Mouse (Mus musculus): Measurements from ENCODE around the gene Ccdc27. TPM values are rescaled to one million over a fixed set of nuclear protein-coding genes. Genes with fewer than 3 reads are reported as not detected.

Gene Ccdc27
- polyA plus RNA-seq, 1 experiment from 2014 or later: not detected

GRCm38 (mm10) chr4:154051401-154051800, 8.9 kb upstream of the Ccdc27 start:
- H3K9me3 ChIP-seq (ENCODE audit: control insufficient read depth, low read depth, low read length): no peaks in the 10 kb centered on the region
- H3K36me3 ChIP-seq (ENCODE audit: control insufficient read depth, insufficient read depth, low read length): no peaks in the 10 kb centered on the region
- ATAC-seq (ENCODE audit: insufficient number of reproducible peaks, insufficient read depth, low FRiP score, low read depth): no peak
- H3K4me2 ChIP-seq (replicated peaks; ENCODE audit: low read depth, low read length): no peak overlapping the region
- no peak overlapping the region for H3K27ac ChIP-seq (ENCODE audit: low read length)
- no peaks in the 10 kb centered on the region for H3K4me1 ChIP-seq (ENCODE audit: control insufficient read depth, insufficient read depth, low read length)
- no peak overlapping the region for H3K4me3 ChIP-seq (ENCODE audit: low read depth, low read length)
- no peaks in the 10 kb centered on the region for H3K27me3 ChIP-seq (ENCODE audit: control insufficient read depth, insufficient read depth, low read length)
- WGBS: 88% methylated on average over 3 of the region's 3 CpGs
- no peak overlapping the region for H3K9ac ChIP-seq (replicated peaks; ENCODE audit: low read depth, low read length)

GRCm38 (mm10) chr4:154045837-154046236, 3.4 kb upstream of the Ccdc27 start:
- Histone ChIP-seq H3K9me3 (ENCODE audit: control insufficient read depth, low read depth, low read length) (no peaks in the 10 kb centered on the region), H3K4me2 (replicated peaks; ENCODE audit: low read depth, low read length) (no peak overlapping the region), H3K27me3 (ENCODE audit: control insufficient read depth, insufficient read depth, low read length) (no peaks in the 10 kb centered on the region), H3K4me3 (ENCODE audit: low read depth, low read length) (no peak overlapping the region), H3K4me1 (ENCODE audit: control insufficient read depth, insufficient read depth, low read length) (no peaks in the 10 kb centered on the region), H3K27ac (ENCODE audit: low read length) (no peak overlapping the region), H3K36me3 (ENCODE audit: control insufficient read depth, insufficient read depth, low read length) (no peaks in the 10 kb centered on the region), H3K9ac (replicated peaks; ENCODE audit: low read depth, low read length) (no peak overlapping the region)
- 67% methylated on average over 5 of the region's 5 CpGs for WGBS
- ATAC-seq (ENCODE audit: insufficient number of reproducible peaks, insufficient read depth, low FRiP score, low read depth): no peak

GRCm38 (mm10) chr4:154037123-154037522, 5.4 kb downstream of the Ccdc27 start:
- Histone ChIP-seq H3K9ac (replicated peaks; ENCODE audit: low read depth, low read length) (no peak overlapping the region), H3K4me3 (ENCODE audit: low read depth, low read length) (no peak overlapping the region), H3K4me1 (ENCODE audit: control insufficient read depth, insufficient read depth, low read length) (no peaks in the 10 kb centered on the region), H3K4me2 (replicated peaks; ENCODE audit: low read depth, low read length) (no peak overlapping the region), H3K9me3 (ENCODE audit: control insufficient read depth, low read depth, low read length) (no peaks in the 10 kb centered on the region), H3K36me3 (ENCODE audit: control insufficient read depth, insufficient read depth, low read length) (no peaks in the 10 kb centered on the region), H3K27me3 (ENCODE audit: control insufficient read depth, insufficient read depth, low read length) (no peaks in the 10 kb centered on the region), H3K27ac (ENCODE audit: low read length) (no peak overlapping the region)
- WGBS: 36% methylated on average over 3 of the region's 3 CpGs
- ATAC-seq (ENCODE audit: insufficient number of reproducible peaks, insufficient read depth, low FRiP score, low read depth): no peak

- Histone ChIP-seq H3K9ac (replicated peaks; ENCODE audit: low read depth, low read length) (no peak overlapping the region), H3K27ac (ENCODE audit: low read length) (no peak overlapping the region), H3K36me3 (ENCODE audit: control insufficient read depth, insufficient read depth, low read length) (no peaks in the 10 kb centered on the region), H3K4me3 (ENCODE audit: low read depth, low read length) (no peak overlapping the region), H3K27me3 (ENCODE audit: control insufficient read depth, insufficient read depth, low read length) (no peaks in the 10 kb centered on the region), H3K4me2 (replicated peaks; ENCODE audit: low read depth, low read length) (no peak overlapping the region), H3K9me3 (ENCODE audit: control insufficient read depth, low read depth, low read length) (no peaks in the 10 kb centered on the region), H3K4me1 (ENCODE audit: control insufficient read depth, insufficient read depth, low read length) (peaks cover 27% of the 10 kb centered on the region)
- ATAC-seq (ENCODE audit: insufficient number of reproducible peaks, insufficient read depth, low FRiP score, low read depth): no peak
Observed at GRCm38 (mm10) chr4:154028646-154029045, 13.8 kb downstream of the Ccdc27 start.

- H3K27ac ChIP-seq (ENCODE audit: low read length): no peak overlapping the region
Observed at GRCm38 (mm10) chr4:154028066-154028465, 14.4 kb downstream of the Ccdc27 start.

GRCm38 (mm10) chr4:154026441-154026761, 16.1 kb downstream of the Ccdc27 start:
- Histone ChIP-seq H3K36me3 (ENCODE audit: control insufficient read depth, insufficient read depth, low read length) (peaks cover under 1% of the 10 kb centered on the region), H3K27ac (ENCODE audit: low read length) (no peak overlapping the region; the same call in 1 of the 2 replicates), H3K9me3 (ENCODE audit: control insufficient read depth, low read depth, low read length) (no peaks in the 10 kb centered on the region), H3K4me3 (ENCODE audit: low read depth, low read length) (peak overlapping the region; percentile 41), H3K4me1 (ENCODE audit: control insufficient read depth, insufficient read depth, low read length) (peaks cover 28% of the 10 kb centered on the region), H3K9ac (replicated peaks; ENCODE audit: low read depth, low read length) (no peak overlapping the region), H3K4me2 (replicated peaks; ENCODE audit: low read depth, low read length) (peak overlapping the region; percentile 79), H3K27me3 (ENCODE audit: control insufficient read depth, insufficient read depth, low read length) (no peaks in the 10 kb centered on the region)
- ATAC-seq (ENCODE audit: insufficient number of reproducible peaks, insufficient read depth, low FRiP score, low read depth): no peak
- 36% methylated on average over 2 of the region's 2 CpGs for WGBS

More at GRCm38 (mm10) chr4:154028066-154028465, 14.4 kb downstream of the Ccdc27 start:
- 81% methylated on average over 7 of the region's 7 CpGs for WGBS
- H3K4me1 ChIP-seq (ENCODE audit: control insufficient read depth, insufficient read depth, low read length): peaks cover 28% of the 10 kb centered on the region
- H3K4me2 ChIP-seq (replicated peaks; ENCODE audit: low read depth, low read length): no peak overlapping the region
- H3K9me3 ChIP-seq (ENCODE audit: control insufficient read depth, low read depth, low read length): no peaks in the 10 kb centered on the region
- no peaks in the 10 kb centered on the region for H3K36me3 ChIP-seq (ENCODE audit: control insufficient read depth, insufficient read depth, low read length)
- no peak overlapping the region for H3K4me3 ChIP-seq (ENCODE audit: low read depth, low read length)
- H3K27me3 ChIP-seq (ENCODE audit: control insufficient read depth, insufficient read depth, low read length): no peaks in the 10 kb centered on the region
- no peak for ATAC-seq (ENCODE audit: insufficient number of reproducible peaks, insufficient read depth, low FRiP score, low read depth)
- no peak overlapping the region for H3K9ac ChIP-seq (replicated peaks; ENCODE audit: low read depth, low read length)

GRCm38 (mm10) chr4:154025641-154026440, 16.6 kb downstream of the Ccdc27 start, which contains the start of gene Smim1:
TSS of gene Smim1 (minus strand) at chr4:154026230.
- Histone ChIP-seq H3K27ac (ENCODE audit: low read length) (peak within 1 kb of the TSS; percentile 67; the same call in 1 of the 2 replicates), H3K4me1 (ENCODE audit: control insufficient read depth, insufficient read depth, low read length) (peaks cover 28% of the 10 kb centered on the region), H3K9ac (replicated peaks; ENCODE audit: low read depth, low read length) (peak within 1 kb of the TSS; percentile 45), H3K36me3 (ENCODE audit: control insufficient read depth, insufficient read depth, low read length) (peaks cover 7% of the 10 kb centered on the region), H3K4me3 (ENCODE audit: low read depth, low read length) (peak within 1 kb of the TSS; percentile 41), H3K4me2 (replicated peaks; ENCODE audit: low read depth, low read length) (peak within 1 kb of the TSS; percentile 79), H3K27me3 (ENCODE audit: control insufficient read depth, insufficient read depth, low read length) (no peaks in the 10 kb centered on the region), H3K9me3 (ENCODE audit: control insufficient read depth, low read depth, low read length) (no peaks in the 10 kb centered on the region)
- WGBS: 2% methylated on average over 33 of the region's 33 CpGs
- ATAC-seq (ENCODE audit: insufficient number of reproducible peaks, insufficient read depth, low FRiP score, low read depth): peak; percentile 81

- Histone ChIP-seq H3K27me3 (ENCODE audit: control insufficient read depth, insufficient read depth, low read length) (no peaks in the 10 kb centered on the region), H3K9me3 (ENCODE audit: control insufficient read depth, low read depth, low read length) (no peaks in the 10 kb centered on the region), H3K4me2 (replicated peaks; ENCODE audit: low read depth, low read length) (peak overlapping the region; percentile 79), H3K4me1 (ENCODE audit: control insufficient read depth, insufficient read depth, low read length) (peaks cover 28% of the 10 kb centered on the region), H3K36me3 (ENCODE audit: control insufficient read depth, insufficient read depth, low read length) (peaks cover 16% of the 10 kb centered on the region), H3K4me3 (ENCODE audit: low read depth, low read length) (peak overlapping the region; percentile 41), H3K27ac (ENCODE audit: low read length) (peak overlapping the region; percentile 67; the same call in 1 of the 2 replicates), H3K9ac (replicated peaks; ENCODE audit: low read depth, low read length) (peak overlapping the region; percentile 45; the same call in 1 of the 2 replicates)
- no peak for ATAC-seq (ENCODE audit: insufficient number of reproducible peaks, insufficient read depth, low FRiP score, low read depth)
- 28% methylated on average over 17 of the region's 17 CpGs for WGBS
Observed at GRCm38 (mm10) chr4:154024729-154025521, 17.6 kb downstream of the Ccdc27 start.
